Mouse (Mus musculus) lung, adult 2 months (tissue): Measurements from ENCODE around the gene E2f3.

Experiments used
- CTCF ChIP-seq: fragments of 200-500 bp; IDR thresholded peaks from 2 replicates; pipeline ENCODE4 v1.5.1; 2011; ENCODE audit warnings: mild to moderate bottlenecking, low read length, control low read depth; ENCODE audit not compliant: insufficient read depth
- POLR2A ChIP-seq: fragments of 200-500 bp; IDR thresholded peaks from 2 replicates; pipeline ENCODE4 v1.6.1; 2011; ENCODE audit warnings: low read depth, mild to moderate bottlenecking, control low read depth, low read length, borderline replicate concordance; ENCODE audit errors: extremely low read depth

DNA sequence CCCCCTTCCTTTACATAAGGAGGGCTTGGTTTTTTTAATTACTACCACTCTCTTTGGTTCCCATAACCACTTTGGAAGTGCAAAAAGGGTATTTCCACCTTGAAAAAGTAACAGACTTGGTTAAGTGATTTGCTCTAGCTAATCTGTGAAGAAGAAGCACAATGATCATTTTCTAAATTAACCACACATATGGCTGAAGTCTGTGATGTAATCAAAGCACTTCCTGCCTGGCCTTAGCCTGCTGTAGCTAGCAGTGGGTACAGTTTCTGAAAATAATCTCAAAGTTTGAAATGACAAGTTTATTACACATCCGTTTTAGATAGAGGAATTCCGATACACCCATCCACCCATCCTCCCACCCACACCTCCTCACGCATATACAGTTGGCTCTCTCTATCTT is 42.0 kb upstream of the E2f3 start:
- TF ChIP-seq CTCF: no peak
- no peak for TF ChIP-seq POLR2A
